Mouse (Mus musculus) bone marrow macrophage, adult 2 months (primary cell): ENCODE results near the gene Apobr.

Source experiments
- CTCF ChIP-seq: IDR thresholded peaks from 2 replicates; pipeline ENCODE4 v1.5.1; 2012; ENCODE audit warnings: low read depth, mild to moderate bottlenecking, low read length, moderate library complexity
- POLR2A ChIP-seq: IDR thresholded peaks from 2 replicates; pipeline ENCODE4 v1.6.1; 2012; ENCODE audit warnings: mild to moderate bottlenecking, low read depth, low read length, borderline replicate concordance

GRCm38 (mm10) chr7:126584506-126584977, at the start of gene Apobr:
- TF ChIP-seq CTCF (no peak), POLR2A (no peak)
